Mouse (Mus musculus): ENCODE results near the gene Sdad1.
"Not testable (repeated sequence)": the region's sequence is repeated elsewhere in the genome, so short reads cannot be mapped to it uniquely, and the experiment has no call there.

Sdad1 gene

DNA sequence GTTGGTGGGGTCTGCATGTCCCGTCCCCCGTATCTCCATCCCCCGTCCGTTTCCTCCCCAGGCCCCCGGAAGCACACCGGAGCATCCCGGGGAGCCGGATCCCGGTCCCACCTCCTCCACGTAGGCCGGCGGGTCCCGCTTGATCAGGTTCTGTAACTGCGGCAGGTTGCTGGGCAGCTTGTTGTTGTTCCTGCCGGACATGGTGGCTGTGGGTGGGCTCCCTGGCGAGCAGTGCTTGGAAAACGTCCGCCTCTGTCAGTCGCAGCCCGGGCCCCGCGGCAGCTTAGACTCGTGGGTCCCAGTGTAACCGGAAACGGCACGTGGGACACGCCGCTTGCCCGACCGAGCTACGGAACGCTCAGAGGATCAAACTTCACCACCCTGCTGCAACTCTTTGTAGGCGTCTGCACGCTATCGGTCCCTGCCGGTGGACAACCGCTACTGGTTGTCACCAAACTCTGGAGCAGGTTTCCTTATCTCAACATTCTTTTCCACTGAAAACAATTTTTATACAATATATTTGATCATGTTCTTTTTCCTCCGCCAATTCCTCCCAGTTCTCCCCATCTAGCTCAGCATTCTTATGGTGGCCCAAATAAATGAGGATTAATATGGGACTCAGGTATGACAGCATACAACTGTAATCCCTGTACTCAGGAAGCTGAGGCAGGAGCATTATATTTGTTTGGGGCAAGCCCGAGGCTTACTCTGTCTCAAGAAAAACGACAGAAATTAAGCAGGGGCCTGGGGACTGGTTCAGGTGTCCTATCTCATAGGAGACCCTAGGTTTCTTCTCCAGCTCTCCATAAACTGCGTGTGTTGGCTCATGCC is at the start of gene Sdad1:
TSS of gene Sdad1 (minus strand) at position 799 of the 831 bp plus-strand sequence.
- peak; percentile 87 for DNase-seq (ENCODE audit: low spot score)

DNA sequence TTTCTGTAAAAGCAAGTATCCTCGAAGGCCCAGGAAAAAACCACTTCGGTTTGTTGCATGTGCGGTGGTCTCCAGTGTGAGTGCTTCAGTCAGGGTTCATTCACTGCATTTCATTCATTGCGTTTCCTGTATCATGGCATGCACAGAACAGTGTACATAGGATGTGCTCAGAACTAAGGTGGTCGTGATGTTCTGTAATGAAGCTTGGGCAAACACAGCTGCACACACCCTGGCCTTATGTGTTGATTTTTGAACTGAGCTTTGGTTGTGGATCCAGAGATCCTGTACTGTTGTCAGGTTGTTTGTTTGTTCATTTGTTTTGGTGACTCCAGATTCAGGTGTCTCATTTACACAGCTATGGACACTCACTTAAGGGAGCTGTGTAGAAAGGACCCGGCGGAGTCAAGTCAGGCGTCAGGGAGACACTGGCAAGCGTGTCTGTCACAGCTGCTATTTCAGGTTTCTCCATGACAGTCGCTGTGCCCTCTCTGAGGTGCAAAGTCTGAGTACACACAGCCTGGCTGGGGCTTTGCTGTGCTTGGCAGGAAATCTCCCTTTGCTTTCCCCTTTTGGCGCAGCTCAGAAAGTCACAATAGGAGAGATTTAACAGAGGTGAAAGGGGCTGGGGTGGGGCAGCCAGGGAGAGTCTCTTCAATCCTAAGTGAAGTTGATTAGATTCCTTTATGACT is 48.6 kb upstream of the Sdad1 start:
- DNase-seq (ENCODE audit: low spot score): no peak

DNA sequence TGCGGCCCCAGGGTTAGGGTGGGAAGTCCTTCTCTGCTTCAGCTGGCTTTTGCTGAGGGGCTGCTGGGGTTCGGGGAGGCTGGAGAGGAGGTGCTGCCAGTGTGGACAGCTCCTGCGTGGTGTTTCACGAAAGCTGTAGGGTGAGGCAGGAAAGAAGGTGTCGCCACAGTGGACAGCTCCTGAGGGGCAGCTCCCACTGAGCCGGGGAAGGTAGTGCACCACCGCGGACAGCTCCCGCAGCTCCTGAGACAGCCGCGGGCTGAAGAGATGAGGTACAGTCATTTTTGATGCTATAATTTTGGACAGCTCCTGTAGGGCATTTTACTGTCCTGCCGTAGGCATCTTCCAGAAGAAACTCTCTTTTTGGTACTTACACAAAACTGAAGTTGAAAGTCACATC is 47.8 kb upstream of the Sdad1 start:
- DNase-seq (ENCODE audit: low spot score): peak; percentile 41

DNA sequence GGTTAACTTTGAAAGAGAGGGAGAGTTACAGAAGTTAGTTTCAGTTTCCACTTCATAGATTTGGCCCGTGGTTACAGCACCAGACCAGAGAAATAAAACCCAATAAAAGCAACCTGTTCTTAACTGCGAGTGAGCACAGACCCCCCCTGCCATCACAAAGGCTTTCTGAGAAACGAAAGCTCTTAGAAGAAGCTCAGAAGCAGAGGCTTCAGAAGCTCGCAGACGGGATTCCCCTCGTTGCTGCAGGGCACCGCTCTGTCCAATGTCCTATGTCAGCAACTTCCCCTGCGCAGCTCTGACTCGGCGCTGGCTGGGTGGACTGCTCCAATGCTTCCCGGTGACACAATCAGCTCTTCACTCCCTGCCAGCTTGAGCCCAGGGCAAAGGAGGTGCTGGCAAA is 43.2 kb upstream of the Sdad1 start:
- no peak for DNase-seq (ENCODE audit: low spot score)

DNA sequence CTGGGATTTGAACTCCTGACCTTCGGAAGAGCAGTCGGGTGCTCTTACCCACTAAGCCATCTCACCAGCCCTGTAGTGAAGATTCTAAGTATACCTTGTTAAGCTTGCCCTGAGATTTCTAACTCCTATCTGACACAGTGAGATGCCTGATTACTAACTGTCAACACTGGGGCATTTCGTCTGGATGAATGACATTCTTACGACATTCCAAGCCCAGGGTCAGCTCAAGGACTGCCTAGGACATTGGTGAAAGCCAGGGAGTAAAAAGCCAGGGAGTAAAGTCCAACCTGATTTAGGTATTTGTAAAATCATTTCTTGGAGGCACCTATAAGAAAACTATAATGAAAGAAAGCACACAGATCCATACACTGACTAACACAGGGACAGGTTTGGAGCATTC is 42.4 kb upstream of the Sdad1 start:
- DNase-seq (ENCODE audit: low spot score): not testable (repeated sequence)

DNA sequence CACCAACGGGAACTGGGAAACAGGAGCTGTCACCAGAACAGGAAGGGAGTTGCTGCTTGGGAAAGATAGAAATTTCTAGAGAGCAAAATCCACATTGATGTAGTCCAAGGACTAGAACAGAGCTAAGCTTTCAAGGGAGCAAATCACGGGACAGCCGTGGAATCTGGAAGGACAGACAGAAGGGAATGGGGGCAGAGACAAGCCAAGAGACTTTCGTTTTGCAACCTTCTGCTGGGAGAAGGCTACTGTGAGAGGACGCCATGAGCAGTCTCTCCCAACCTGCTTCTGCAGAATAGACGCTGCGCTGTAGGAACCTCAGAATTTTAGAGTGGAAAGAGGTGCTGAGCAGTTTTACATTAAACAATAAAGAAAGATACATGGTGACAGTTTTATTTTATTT is 39.5 kb upstream of the Sdad1 start:
- no peak for DNase-seq (ENCODE audit: low spot score)

DNA sequence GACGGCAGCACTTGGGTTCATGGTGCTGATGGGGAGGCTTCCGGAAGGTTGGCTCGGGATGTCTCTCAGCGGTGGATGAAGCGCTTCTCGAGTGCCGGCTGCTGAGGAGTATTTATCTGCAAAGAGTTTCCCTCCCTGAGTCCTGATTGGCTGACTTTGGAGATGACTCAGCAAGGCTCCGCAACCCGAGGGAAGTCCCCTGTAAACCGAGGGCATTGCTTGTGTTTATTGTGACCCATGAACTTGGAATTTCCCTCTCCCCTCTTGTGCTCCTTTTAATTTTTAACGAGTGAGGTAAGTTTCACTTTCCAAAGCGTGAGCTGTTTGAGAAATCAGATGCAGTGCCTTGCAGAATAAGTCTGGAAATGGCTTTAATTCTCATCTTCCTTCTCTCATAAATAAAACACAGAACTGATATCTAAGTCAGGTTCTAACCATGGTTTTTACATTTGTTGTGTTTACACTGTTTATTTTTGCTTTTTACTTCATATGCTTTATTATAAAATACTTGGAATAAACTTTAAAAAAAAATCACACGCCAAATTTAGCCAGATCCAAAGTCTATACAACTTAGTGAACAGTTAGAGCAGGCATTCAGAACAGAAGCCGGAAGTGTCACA is 38.6 kb upstream of the Sdad1 start, which contains the start of gene Cxcl10:
TSS of gene Cxcl10 (minus strand) at position 96 of the 620 bp plus-strand sequence.
- no peak for DNase-seq (ENCODE audit: low spot score)

DNA sequence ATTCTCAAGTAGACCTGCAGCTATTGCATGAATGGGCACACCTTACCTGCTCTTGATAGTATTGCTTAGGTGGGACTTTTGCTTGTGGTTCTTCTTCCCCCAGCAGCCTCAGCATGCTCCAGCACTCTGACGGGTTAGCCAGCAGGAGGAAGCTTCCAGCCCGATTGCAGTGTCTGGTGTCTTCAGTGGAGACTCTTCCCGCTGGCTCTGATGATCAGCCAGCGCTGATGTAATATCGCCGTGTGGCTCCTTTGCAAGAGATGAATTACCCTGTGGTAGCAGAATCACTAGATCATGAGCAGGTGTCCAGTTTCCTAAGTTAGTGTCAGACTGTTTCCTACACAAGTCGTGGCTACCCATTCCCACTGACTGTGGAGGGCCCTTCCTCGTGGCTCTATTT is 34.7 kb upstream of the Sdad1 start:
- DNase-seq (ENCODE audit: low spot score): no peak

DNA sequence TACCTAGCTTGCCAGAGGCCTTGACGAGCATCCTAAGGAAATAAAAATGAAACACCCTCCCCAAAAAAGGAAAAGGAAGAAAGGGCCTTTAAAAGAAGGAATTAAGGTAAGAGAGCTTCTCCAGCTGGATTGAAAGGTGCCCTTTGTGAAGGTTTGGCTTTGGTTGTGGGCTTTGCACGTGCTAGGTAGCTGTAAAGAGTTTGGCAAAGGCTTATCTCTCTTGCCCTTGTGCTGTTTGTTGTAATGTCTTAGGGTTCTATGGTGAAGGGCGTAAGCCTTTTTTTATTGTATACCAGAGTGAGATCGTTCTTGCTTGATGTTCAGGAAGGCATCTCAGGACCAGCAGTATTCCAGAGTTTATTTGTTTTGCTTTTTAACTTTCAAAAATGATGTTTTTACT is 30.3 kb upstream of the Sdad1 start:
- DNase-seq (ENCODE audit: low spot score): no peak

DNA sequence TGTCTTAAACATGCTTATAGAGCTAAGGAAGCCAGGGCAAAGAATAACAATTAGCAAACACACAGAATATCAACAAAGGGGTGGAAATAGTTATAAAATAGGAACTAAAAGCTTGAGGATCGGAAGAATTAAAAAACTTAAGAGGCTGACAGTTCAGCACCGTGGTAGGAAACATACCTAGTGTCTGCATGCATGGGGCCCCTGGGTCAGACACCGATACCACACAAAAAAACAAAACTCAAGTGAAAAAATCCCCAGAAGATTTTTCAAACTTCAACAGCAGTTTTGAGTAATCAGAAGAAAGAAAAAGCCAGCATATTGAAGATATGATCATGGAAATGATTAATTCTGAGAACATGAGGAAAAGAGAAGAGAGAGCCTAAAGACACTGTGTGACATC is 26.5 kb upstream of the Sdad1 start:
- no peak for DNase-seq (ENCODE audit: low spot score)

DNA sequence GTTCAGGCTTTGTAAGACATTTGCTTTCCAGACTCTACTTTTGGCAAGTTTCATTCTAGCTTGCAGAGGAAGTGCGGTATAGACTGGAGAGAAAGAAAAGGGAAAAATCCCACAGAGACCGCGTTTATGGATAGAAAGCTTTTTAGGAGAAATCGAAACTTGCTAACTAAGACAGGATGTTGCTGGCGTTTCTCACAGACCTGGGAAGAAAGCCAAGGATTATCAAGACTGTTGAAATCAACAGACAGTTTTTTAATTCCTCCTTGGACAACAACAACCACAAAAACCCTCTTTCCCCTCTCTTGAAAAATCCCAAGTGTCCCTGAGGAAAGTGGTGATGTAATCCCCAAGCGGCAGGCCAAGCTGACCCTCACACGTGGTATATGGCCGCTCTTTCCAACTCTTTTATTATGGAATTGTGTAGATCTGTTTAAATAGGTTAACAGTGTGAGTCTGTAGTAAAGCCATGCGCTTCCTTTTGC is 22.1 kb upstream of the Sdad1 start:
- no peak for DNase-seq (ENCODE audit: low spot score)

DNA sequence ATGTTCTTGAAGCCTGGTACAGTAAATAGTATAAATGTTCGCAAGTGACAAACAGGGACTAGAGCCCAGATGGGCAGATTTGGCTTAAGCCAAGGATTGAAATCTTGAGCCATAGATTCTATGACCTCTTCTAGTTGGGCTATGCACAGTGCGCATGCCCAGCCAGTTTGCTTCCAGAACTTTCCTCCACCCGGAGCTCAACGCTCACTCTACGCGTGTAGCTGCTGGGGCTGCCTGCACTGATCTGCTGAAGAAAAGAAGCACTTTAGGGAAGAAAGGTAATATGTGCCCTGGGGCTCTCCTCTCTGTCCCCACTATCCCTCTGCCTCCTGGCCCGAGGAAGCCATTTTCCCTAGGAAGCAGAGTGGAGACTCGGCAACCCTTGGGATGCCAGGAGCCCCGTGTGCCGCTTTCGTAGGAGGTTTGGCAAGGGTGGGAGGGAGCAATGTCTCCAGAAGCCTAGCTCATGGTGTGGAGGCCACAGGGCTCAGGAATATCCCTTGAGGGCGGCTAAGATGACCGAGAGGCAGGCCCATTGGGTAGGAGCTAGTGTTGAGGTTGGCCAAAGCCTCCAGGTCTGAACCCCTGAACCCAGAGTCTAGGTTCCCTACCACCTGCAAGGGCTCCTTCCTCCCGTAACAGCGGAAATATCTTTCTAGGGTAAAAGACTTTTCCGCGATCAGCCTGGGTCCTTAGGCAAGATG is 21.5 kb upstream of the Sdad1 start, which contains the start of gene Art3:
TSS of gene Art3 (plus strand) at position 193 of the 704 bp plus-strand sequence.
- DNase-seq (ENCODE audit: low spot score): no peak

DNA sequence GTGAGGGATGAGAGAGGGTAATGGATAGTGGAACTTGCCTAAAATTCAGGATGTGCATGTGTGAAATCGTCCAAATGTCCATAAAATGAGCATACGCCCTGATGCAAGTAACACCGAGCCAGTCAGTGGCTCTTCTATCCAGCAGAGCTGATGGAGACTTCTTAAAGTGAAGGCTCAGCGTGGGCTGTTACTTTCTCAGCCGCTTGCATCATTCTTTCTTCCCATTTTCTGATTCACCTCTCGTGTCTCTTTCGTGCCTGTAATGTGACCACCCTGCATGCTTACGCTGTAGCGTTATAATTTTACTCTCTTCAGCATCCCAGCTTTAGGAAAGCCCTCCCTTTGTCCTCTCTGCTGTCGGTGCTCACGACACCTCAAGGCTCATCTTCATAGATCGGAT is 20.8 kb upstream of the Sdad1 start:
- DNase-seq (ENCODE audit: low spot score): no peak

DNA sequence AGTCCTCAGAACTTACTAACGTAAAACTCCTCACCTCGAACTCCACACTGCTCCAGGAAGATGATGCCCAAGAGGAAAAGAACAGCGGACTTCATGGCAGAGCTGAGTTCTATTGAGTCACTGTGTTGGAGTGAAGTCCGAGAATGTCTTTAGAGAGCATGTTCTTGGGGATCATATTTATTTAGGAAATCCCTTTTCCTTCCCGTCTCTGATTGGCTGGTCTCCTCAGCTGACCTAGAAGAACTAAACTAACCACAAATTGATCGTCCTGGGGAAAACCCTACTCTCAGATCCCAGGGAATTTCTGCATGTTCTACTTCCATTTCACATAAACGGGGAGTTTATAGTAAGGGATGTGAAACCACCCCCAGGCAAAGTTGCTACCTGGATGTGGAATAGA is 17.6 kb upstream of the Sdad1 start, which contains the start of gene Cxcl9:
TSS of gene Cxcl9 (minus strand) at position 151 of the 400 bp plus-strand sequence.
- no peak for DNase-seq (ENCODE audit: low spot score)

DNA sequence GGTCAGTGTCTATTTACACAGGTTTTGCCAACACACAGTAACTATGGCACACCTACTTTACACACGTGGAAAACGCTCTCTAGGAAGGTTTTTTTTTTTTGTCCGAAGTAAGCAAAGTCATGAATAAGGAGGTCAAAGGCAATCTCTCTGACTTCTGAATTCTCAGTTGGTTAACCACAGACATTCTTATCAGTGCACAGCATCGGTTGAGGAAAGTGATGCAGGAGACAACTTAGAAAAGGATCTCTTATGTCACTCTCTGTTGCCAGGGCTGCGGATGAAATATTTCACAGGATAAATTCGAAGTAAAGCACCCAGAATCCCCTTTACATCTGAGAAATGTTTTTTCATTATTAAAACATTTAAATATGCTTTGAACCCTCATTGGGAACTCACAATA is 17.1 kb upstream of the Sdad1 start:
- no peak for DNase-seq (ENCODE audit: low spot score)

DNA sequence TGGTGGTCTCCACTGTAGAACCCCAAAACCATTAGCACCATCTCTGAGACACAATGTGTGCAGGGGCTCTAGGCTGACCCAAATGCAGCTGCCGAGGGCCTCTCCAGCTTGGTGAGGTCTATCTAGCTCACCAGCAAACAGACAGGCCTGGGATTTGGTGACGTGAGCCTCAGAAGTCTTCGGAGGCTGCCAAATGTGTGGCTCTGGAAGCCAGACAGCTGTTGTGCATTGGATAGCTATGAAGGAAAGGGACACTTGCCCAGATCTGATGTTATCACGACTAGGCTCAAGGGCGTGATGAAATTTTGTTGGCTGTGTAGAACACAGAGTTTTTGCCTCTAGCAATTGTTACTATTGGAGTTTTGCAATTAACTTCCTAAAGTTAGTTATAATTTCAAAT is 13.0 kb upstream of the Sdad1 start:
- peak; percentile 47 for DNase-seq (ENCODE audit: low spot score)

DNA sequence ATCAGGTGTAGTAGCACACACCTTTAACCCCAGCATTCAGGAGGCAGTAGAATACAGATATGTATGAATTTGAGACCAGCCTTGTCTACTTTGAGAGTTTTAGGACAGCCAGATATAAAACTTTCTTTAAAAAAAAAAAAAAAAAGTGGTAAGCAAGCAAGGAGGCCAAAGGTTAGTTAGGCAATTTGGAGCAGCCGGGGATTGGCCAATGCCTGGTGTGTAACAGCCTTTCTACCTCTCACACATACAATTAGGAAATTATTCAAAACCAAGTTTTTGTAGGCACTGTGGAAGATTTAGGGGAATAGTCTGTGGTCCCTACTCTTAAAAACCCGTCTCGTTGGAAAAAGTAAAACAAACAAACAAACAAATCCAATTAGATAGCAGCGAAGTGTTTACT is 12.3 kb upstream of the Sdad1 start:
- no peak for DNase-seq (ENCODE audit: low spot score)

DNA sequence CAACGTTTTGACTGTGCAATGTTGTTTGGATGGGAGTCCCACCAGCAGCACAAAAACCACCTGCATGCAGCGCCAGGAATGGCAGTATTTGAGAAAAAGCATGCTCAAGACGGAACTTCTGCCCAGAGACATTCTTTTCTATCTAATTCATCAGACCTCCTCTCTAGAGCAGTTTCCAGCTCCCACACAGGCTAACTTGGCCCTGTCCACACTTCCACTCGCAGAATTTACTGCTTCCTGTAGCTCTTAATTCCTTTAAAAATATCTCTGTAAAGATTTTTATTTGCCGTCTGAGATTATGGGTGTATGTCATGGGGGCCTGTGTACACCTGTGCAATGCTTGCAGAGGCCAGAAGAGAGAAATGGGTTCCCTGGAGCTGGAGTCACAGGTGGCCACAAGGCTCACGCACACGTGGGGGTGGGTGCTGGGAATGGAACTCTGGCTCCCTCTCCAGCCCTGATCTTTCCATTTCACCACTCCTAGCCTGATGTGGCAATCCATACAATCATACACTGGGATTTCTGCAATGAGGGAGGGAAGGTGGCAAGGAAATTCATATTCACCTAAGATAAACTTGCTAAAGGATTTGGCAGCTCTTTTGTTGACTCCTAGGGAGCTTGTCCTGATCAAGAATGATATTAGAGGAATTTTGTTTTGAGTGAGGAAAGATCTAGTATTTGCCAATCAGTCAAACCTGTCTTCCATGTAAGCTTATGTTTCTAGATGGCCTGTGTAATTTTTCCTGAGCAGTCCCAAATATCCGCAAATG is 11.5 kb upstream of the Sdad1 start:
- no peak for DNase-seq (ENCODE audit: low spot score)

DNA sequence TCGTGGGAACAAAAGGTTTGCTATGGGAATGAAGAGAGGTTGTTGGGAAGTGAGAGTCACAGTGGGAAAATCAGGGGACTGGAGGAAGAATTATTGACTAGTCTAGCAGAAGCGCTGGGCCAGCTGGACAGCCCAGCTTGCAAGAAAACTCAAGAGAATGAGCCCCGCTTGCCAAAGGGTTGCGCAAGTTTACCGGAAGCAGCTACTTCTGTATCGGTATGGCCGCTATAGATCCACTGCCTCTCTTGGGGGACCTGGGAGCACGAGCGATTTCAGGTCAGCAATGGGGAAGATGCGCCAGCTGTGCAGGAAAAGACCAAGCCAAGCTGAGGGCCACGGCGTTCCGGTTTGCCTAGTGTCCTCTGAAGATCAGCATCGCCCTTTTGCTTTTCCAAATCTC is 8.3 kb upstream of the Sdad1 start:
- DNase-seq (ENCODE audit: low spot score): no peak

DNA sequence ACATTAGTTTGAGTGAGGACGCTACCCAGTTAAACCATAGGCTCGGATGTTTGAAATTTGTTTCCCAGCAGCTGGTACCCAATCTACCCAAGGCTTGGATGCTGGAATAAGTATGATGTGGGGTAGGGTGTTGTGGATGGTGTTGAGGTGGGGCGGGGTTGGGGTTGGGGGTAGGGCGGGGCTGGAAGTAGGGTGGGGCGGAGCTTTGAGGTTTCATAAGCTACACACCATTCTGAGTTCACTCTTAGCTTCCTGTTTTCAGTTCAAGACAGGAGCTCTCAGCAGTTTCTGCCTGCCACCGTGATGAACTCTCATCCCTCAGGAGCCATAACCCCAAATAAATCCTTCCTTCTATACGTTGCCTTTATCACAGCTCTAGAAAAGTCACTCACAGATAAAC is 7.8 kb upstream of the Sdad1 start:
- no peak for DNase-seq (ENCODE audit: low spot score)

DNA sequence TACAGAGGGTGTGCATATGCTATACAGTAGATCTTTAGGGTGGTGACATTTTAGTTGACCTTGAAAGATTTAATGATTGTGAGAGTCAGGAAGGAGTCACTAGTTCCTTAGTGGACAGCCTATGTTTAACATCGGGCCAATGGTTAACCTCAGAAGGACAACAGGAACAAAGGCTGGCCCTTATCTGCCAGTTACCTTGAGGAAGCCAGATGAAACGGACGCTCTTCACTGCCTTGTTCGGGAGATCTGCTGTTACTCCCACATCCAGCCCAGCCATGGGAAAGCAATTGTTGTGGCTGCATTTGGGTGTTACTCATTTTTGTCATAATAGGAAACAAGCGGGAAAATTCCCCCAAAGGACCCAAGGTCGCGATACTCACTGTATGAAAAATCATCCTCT is 3.5 kb upstream of the Sdad1 start:
- DNase-seq (ENCODE audit: low spot score): no peak
